Mouse (Mus musculus) forebrain, embryonic 14.5 days (tissue): ENCODE results near the gene Fzd5. TPM values are rescaled to one million over a fixed set of nuclear protein-coding genes. Genes with fewer than 3 reads are reported as not detected.

ENCODE experiments used
- ATAC-seq: fragments of 200-750 bp; cut with Nextera tagmentation; 2 replicates; pipeline ENCODE4 v1.8.0; 2017; ENCODE audit warnings: mild to moderate bottlenecking, moderate library complexity
- DNase-seq: peaks from one replicate; pipeline ENCODE4 v3.0.0-alpha.2; 2015; ENCODE audit warnings: low spot score
- H3K27ac ChIP-seq: fragments of 300-500 bp; sonication (generic); 2 replicates; pipeline ENCODE4 v1.5.1; 2014; ENCODE audit warnings: low read depth, mild to moderate bottlenecking, control low read depth, low read length, moderate library complexity
- H3K27me3 ChIP-seq: fragments of 300-500 bp; sonication (generic); replicated peaks from 2 replicates; pipeline ENCODE4 v1.6.1; 2014; ENCODE audit warnings: low read length, control low read depth, mixed read lengths; ENCODE audit not compliant: control insufficient read depth, insufficient read depth
- H3K36me3 ChIP-seq: fragments of 300-500 bp; sonication (generic); 2 replicates; pipeline ENCODE4 v1.6.1; 2014; ENCODE audit warnings: low read length, control low read depth; ENCODE audit not compliant: control insufficient read depth, insufficient read depth
- H3K4me1 ChIP-seq: fragments of 300-500 bp; sonication (generic); 2 replicates; pipeline ENCODE4 v1.6.1; 2014; ENCODE audit warnings: antibody characterized with exemption, low read length, control low read depth; ENCODE audit not compliant: control insufficient read depth, insufficient read depth
- H3K4me2 ChIP-seq: fragments of 300-500 bp; sonication (generic); 2 replicates; pipeline ENCODE4 v1.6.1; 2014; ENCODE audit warnings: mild to moderate bottlenecking, control low read depth, low read length
- H3K4me3 ChIP-seq: fragments of 300-500 bp; sonication (generic); 2 replicates; pipeline ENCODE4 v1.5.1; 2014; ENCODE audit warnings: low read depth, low read length, control low read depth
- H3K9ac ChIP-seq: fragments of 300-500 bp; sonication (generic); 2 replicates; pipeline ENCODE4 v1.6.1; 2014; ENCODE audit warnings: mild to moderate bottlenecking, low read length, control low read depth, moderate library complexity
- H3K9me3 ChIP-seq: fragments of 300-500 bp; sonication (generic); replicated peaks from 2 replicates; pipeline ENCODE4 v1.6.1; 2016; ENCODE audit warnings: low read length, control low read depth, mixed read lengths; ENCODE audit not compliant: control insufficient read depth
- WGBS: fragments of 180-500 bp; shearing (Covaris S2); extraction: QIAGEN DNeasy Blood & Tissue Kit; methylation state at CpG from one replicate; pipeline ENCODE4 v1.1.7; 2014; 5-methylcytosine and 5-hydroxymethylcytosine counted together
- polyA plus RNA-seq: library from polyadenylated mRNA; unstranded; fragments of >200 nt; fragmentation: Nextera tagmentation; extraction: Ambion mirVana; gene quantifications from 2 replicates; pipeline ENCODE4 v1.2.1, GENCODE M21; 2014

The Fzd5 gene
- polyA plus RNA-seq, 1 experiment from 2014 or later = 0.88 TPM

DNA sequence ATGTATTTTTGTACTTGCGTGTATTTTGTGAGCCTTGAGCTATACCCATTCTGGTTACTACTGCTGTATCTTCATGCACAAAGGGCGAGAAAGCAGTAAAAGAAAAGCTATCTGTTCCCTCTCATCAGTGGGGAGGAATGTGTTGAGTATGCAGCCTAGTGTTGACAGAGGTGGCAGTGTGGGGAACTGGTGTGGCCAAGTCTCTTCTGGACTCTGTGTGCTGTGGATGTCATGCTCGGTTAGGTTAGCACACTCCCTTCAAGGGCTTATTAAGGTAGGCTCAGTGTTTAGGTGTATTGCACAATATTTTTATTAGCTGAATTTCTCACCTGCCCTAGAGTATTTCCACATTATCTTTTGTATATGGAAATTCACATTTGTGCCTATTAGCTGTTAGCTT is 35.8 kb downstream of the Fzd5 start:
- Histone ChIP-seq H3K36me3 (peaks cover 15% of the 10 kb centered on the region), H3K27ac (no peak overlapping the region), H3K9ac (no peak overlapping the region), H3K27me3 (no peaks in the 10 kb centered on the region), H3K4me3 (no peak overlapping the region), H3K4me1 (no peaks in the 10 kb centered on the region), H3K4me2 (no peak overlapping the region), H3K9me3 (no peaks in the 10 kb centered on the region)
- 88% methylated on average over 3 of the region's 3 CpGs for WGBS
- no peak for DNase-seq
- no peak for ATAC-seq

DNA sequence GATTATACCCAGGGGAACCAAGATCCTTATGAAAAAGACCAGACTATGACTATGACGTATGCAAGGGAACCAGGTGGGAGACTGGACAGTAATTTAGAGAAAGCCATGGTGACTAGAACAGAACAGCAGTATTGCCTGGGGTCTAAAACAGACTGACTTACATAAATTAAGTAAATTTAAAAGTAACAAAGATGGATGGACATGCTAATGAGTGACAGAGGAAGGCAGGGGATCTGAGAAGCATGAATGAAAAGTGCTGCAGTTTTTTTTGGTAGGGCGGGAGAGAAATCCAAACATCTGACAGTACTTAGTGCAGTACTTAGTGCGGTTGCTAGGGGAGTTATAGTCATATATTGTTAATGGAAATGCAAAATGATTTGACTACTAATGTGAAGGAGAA is 42.4 kb downstream of the Fzd5 start:
- Histone ChIP-seq H3K9ac (no peak overlapping the region), H3K4me2 (no peak overlapping the region), H3K4me3 (no peak overlapping the region), H3K4me1 (peaks cover 3% of the 10 kb centered on the region; the same call in 1 of the 2 replicates), H3K9me3 (no peaks in the 10 kb centered on the region), H3K36me3 (no peaks in the 10 kb centered on the region), H3K27me3 (no peaks in the 10 kb centered on the region), H3K27ac (no peak overlapping the region)
- 92% methylated on average over 3 of the region's 3 CpGs for WGBS
- ATAC-seq (no peak), DNase-seq (no peak)

DNA sequence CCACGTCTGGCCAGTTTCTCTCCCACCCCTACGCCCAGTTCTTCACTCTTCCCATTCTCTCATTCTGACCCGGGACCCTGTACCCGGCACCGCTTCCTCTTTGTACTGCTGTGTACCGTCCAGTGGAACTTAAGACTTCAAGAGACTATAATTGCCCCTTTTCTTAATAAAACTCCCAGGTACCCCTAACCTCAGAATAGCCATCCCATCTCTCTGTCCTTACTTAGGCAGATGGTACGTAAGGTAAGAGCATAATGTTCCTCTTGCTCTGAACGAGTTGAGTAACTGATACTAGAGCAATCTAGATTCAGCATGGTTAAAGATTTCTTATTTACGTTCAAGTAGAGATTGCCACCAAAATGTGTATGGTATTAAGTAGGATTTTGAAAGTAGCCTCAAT is 46.0 kb downstream of the Fzd5 start:
- ATAC-seq (no peak), DNase-seq (no peak)
- H3K27me3 ChIP-seq = no peaks in the 10 kb centered on the region
- peak overlapping the region; percentile 85 for H3K4me3 ChIP-seq
- 2% methylated on average over 9 of the region's 9 CpGs for WGBS
- H3K9ac ChIP-seq = peak overlapping the region; percentile 86
- H3K27ac ChIP-seq = no peak overlapping the region
- H3K4me2 ChIP-seq = peak overlapping the region; percentile 64
- no peaks in the 10 kb centered on the region for H3K36me3 ChIP-seq
- H3K4me1 ChIP-seq = peaks cover 9% of the 10 kb centered on the region; the same call in 1 of the 2 replicates
- no peaks in the 10 kb centered on the region for H3K9me3 ChIP-seq

DNA sequence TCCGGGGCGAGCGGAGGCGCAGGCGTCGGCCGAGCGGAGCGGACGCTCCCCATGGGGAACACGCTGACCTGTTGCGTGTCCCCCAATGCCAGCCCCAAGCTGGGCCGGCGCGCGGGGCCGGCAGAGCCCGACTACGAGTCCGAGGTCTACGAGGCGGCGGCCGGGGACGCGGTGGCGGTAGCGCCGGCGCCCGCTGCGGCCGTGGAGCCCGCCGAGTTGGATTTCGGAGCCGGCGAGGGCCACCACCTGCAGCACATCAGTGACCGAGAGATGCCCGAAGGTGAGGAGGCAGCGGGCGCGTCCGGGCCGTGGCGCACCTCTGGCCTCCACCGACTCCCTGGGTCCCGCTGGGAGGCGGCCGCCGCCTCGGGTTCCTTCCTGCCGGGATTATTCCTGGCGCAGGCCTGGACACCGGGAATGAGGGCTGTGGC is 46.4 kb downstream of the Fzd5 start:
- peaks cover 9% of the 10 kb centered on the region; the same call in 1 of the 2 replicates for H3K4me1 ChIP-seq
- no peaks in the 10 kb centered on the region for H3K36me3 ChIP-seq
- peak overlapping the region; percentile 85 for H3K4me3 ChIP-seq
- H3K4me2 ChIP-seq = peak overlapping the region; percentile 64
- 0% methylated on average over 34 of the region's 55 CpGs for WGBS
- H3K27ac ChIP-seq = peak overlapping the region; percentile 74
- DNase-seq = peak; percentile 31
- H3K9me3 ChIP-seq = no peaks in the 10 kb centered on the region
- peak overlapping the region; percentile 86 for H3K9ac ChIP-seq
- no peaks in the 10 kb centered on the region for H3K27me3 ChIP-seq
- ATAC-seq = peak; percentile 8

DNA sequence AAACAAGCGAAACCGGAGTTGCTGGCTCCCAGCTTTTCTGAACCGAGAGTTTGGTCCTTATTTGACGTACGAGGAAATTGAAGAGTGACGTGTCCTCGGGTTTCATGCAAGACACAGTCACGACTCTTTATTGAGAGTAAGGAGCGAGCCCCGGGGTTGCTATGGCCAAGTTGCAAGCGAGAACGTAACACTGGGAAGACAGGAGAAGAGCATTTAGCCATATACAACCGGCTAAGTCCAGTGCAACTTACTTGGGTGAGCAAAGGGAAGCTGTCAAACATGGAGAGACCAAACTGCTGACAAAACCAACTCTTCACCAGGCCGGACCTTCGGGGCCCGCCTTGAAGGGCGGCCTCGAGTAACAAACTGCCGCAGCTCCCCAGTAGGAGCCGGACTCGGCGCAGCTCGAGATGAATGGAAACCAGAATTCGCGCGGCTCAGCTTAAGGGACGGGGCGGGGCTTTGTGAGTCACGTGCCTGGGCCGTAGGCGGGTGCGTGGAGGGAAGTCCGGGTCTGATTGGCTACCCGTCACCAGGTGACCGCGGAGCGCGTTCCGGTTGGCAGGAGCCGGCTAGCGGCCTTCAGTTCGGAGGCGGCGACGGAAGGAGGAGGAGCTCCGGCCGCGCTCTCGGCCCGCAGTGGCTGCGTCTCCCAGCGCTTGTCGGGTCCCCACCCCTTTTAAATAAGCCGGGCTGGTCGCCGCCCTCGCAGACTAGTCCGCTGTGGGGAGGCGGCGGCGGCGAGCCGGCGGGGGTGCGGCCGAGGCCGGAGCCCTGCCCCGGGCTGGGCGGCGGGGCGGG is 47.1 kb downstream of the Fzd5 start, which contains the start of gene Ccnyl1:
Gene Ccnyl1 (plus strand): TSS at position 243 of the 801 bp plus-strand sequence.
- Histone ChIP-seq H3K4me2 (peak within 1 kb of the TSS; percentile 66), H3K4me1 (peaks cover 9% of the 10 kb centered on the region; the same call in 1 of the 2 replicates), H3K27me3 (no peaks in the 10 kb centered on the region), H3K36me3 (no peaks in the 10 kb centered on the region), H3K27ac (peak within 1 kb of the TSS; percentile 74), H3K9me3 (no peaks in the 10 kb centered on the region), H3K4me3 (peak within 1 kb of the TSS; percentile 85), H3K9ac (peak within 1 kb of the TSS; percentile 86)
- ATAC-seq (peak; percentile 100), DNase-seq (peak; percentile 99)
- under 1% methylated on average over 54 of the region's 71 CpGs for WGBS

DNA sequence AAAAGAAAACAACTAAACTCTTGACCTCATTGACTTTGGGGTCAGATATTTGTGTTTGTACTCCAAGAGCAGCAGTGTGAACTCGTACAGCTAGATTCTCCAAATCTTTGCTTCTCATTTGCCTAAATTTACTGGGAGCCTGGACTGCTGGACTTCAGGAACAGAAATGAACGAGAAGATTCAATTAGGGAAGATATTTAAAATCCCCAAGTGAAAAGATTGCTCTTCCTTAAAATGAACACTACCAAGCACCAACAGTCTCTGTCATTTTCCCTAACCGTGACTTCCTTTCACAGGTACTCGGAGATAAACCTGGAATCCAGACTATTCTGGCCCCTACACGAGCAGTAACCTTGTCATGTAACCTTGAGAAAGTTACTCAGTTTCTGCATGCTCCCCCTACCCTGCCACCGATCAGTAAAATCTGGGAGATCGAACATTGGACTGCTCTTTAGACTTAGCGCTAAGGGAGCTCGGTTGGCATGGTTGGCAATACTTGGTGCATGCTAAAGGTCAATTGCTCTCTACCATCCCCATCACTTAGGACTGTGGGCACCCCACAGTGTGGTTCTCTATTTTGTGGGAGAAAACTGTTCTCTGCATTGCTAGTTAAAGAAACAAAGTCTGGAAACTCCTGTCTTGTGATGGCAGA is 47.9 kb downstream of the Fzd5 start:
- peak overlapping the region; percentile 85 for H3K4me3 ChIP-seq
- no peaks in the 10 kb centered on the region for H3K9me3 ChIP-seq
- peak overlapping the region; percentile 66 for H3K4me2 ChIP-seq
- ATAC-seq (no peak), DNase-seq (no peak)
- peaks cover 9% of the 10 kb centered on the region; the same call in 1 of the 2 replicates for H3K4me1 ChIP-seq
- WGBS = 28% methylated on average over 9 of the region's 9 CpGs
- no peaks in the 10 kb centered on the region for H3K36me3 ChIP-seq
- H3K9ac ChIP-seq = peak overlapping the region; percentile 56
- no peaks in the 10 kb centered on the region for H3K27me3 ChIP-seq
- H3K27ac ChIP-seq = no peak overlapping the region

DNA sequence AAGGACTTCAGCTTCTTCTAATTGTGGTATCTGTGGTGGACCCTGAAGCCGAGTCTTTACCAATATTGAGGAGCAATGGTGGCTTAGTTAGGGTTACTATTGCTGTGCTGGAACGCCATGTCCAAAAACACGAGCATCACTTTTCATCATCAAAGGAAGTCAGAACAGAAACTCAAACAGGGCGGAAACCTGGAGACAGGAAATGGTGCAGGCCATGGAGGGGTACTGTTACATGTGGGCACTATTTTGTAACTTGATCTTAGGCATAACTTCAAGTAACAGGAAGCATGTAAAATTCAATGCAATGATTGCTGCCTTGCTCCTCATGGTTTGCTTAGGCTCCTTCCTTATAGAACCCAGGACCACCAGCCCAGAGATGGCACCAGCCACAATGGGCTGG is 49.5 kb downstream of the Fzd5 start:
- H3K9ac ChIP-seq = no peak overlapping the region
- H3K4me1 ChIP-seq = peaks cover 9% of the 10 kb centered on the region; the same call in 1 of the 2 replicates
- H3K27ac ChIP-seq = no peak overlapping the region
- ATAC-seq = no peak
- H3K36me3 ChIP-seq = no peaks in the 10 kb centered on the region
- H3K4me3 ChIP-seq = no peak overlapping the region
- no peak overlapping the region for H3K4me2 ChIP-seq
- H3K9me3 ChIP-seq = no peaks in the 10 kb centered on the region
- H3K27me3 ChIP-seq = no peaks in the 10 kb centered on the region
- 86% methylated on average over 4 of the region's 4 CpGs for WGBS
- DNase-seq = no peak

DNA sequence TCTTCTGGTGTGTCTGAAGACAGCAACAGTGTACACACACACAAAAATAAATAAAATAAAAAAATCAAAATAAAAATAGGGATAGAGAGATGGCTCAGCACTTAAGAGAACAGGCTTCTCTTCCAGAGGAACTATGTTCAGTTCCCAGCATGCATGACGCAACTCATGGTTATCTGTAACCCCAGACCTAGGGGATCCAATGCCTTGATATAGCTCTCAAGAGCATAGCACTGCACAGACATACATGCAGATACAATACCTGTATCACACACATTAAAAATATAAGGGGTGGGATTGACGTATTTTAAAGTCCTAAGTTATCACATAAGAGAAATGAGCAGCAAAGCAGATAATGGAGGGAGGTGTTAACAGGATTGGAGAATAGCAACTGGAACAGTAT is 53.1 kb downstream of the Fzd5 start:
- no peak for DNase-seq

DNA sequence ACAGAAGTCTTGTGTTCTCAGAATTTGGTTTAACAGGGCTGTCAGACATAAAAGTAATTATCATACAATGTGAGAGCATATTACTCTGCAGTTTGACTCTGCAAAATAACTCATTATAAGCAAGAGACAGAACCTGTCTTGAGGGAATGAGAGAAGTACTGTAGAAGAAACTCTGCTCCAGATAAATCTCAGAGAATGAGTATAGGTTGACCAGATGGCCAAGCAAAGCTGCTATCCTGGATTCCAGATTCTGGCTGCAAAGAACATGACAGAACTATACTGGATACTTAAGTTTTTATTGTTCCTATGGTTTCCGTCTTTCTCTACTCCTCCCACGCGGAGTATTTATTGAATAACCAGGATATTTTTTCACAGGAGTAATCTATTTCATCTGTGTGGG is 54.5 kb downstream of the Fzd5 start:
- Histone ChIP-seq H3K4me2 (no peak overlapping the region), H3K9ac (no peak overlapping the region), H3K4me3 (no peak overlapping the region), H3K4me1 (no peaks in the 10 kb centered on the region), H3K27ac (no peak overlapping the region), H3K36me3 (no peaks in the 10 kb centered on the region), H3K27me3 (no peaks in the 10 kb centered on the region), H3K9me3 (no peaks in the 10 kb centered on the region)
- ATAC-seq = no peak
- DNase-seq = no peak
- 97% methylated on average over 3 of the region's 3 CpGs for WGBS

More for the DNA sequence above, 53.1 kb downstream of the Fzd5 start:
- H3K9ac ChIP-seq = no peak overlapping the region
- H3K36me3 ChIP-seq = no peaks in the 10 kb centered on the region
- no peak for ATAC-seq
- H3K27me3 ChIP-seq = no peaks in the 10 kb centered on the region
- H3K27ac ChIP-seq = no peak overlapping the region
- WGBS = 95% methylated on average over 2 of the region's 2 CpGs
- H3K4me3 ChIP-seq = no peak overlapping the region
- no peaks in the 10 kb centered on the region for H3K4me1 ChIP-seq
- no peak overlapping the region for H3K4me2 ChIP-seq
- H3K9me3 ChIP-seq = no peaks in the 10 kb centered on the region
